Mouse (Mus musculus): ENCODE data around the gene Rlbp1.

DNA sequence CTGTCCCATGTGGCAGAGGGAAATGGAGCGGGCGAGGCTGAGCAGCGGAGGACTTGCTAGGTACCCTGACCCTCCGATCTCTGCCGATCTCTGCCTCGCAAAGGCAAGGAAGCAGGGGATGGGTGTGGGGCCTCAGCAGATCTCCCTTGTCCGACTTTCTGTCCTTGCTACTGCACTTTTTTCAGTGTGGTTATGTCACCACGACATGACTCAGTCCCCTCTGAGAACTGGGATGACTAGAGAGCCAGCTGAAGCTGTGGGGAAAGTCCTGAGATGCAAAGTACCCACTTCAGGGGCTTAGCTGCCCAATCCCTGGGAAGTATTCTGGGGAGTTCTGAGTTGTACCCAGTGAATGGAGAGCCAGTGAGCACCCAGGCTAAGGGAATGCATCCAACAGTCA, 292 bp upstream of the Rlbp1 start:
- TF ChIP-seq CTCF (IDR thresholded peaks at IDR 0.05; ENCODE audit: low read depth), result no peak
- TF ChIP-seq EP300 (IDR thresholded peaks at IDR 0.05; ENCODE audit: low read depth), result no peak
